Mouse (Mus musculus) hindbrain, embryonic 12.5 days (tissue): Measurements from ENCODE around the gene Ecm2. TPM values are rescaled to one million over a fixed set of nuclear protein-coding genes. Genes with fewer than 3 reads are reported as not detected.

Source experiments
- ATAC-seq: fragments of 200-750 bp; cut with Nextera tagmentation; 2 replicates; pipeline ENCODE4 v1.8.0; 2017; ENCODE audit warnings: moderate TSS enrichment; ENCODE audit not compliant: low FRiP score
- H3K27ac ChIP-seq: fragments of 300-500 bp; sonication (generic); 2 replicates; pipeline ENCODE4 v1.5.1; 2016; ENCODE audit warnings: mild to moderate bottlenecking
- H3K27me3 ChIP-seq: fragments of 300-500 bp; sonication (generic); 2 replicates; pipeline ENCODE4 v1.6.1; 2016; ENCODE audit warnings: mild to moderate bottlenecking
- H3K36me3 ChIP-seq: fragments of 300-500 bp; sonication (generic); 2 replicates; pipeline ENCODE4 v1.6.1; 2016; ENCODE audit warnings: mild to moderate bottlenecking
- H3K4me1 ChIP-seq: fragments of 300-500 bp; sonication (generic); 2 replicates; pipeline ENCODE4 v1.6.1; 2016
- H3K4me2 ChIP-seq: fragments of 300-500 bp; sonication (generic); replicated peaks from 2 replicates; pipeline ENCODE4 v1.6.1; 2016; ENCODE audit warnings: mild to moderate bottlenecking
- H3K4me3 ChIP-seq: fragments of 300-500 bp; sonication (generic); 2 replicates; pipeline ENCODE4 v1.5.1; 2016; ENCODE audit warnings: mild to moderate bottlenecking
- H3K9ac ChIP-seq: fragments of 300-500 bp; sonication (generic); 2 replicates; pipeline ENCODE4 v1.6.1; 2016; ENCODE audit warnings: mild to moderate bottlenecking, moderate library complexity
- H3K9me3 ChIP-seq: fragments of 300-500 bp; sonication (generic); replicated peaks from 2 replicates; pipeline ENCODE4 v1.6.1; 2016; ENCODE audit warnings: mild to moderate bottlenecking
- WGBS: fragments of 180-500 bp; shearing (Covaris S2); methylation state at CpG from one replicate; pipeline ENCODE4 v1.1.7; 2016; 5-methylcytosine and 5-hydroxymethylcytosine counted together
- polyA plus RNA-seq: library from polyadenylated mRNA; unstranded; fragments of >200 nt; fragmentation: Nextera tagmentation; extraction: Ambion mirVana; gene quantifications from 2 replicates; pipeline ENCODE4 v1.2.1, GENCODE M21; 2016

Ecm2 gene
- polyA plus RNA-seq, 1 experiment from 2014 or later: 1.4 TPM

- no peak overlapping the region for H3K9ac ChIP-seq
- no peak for ATAC-seq
- H3K27me3 ChIP-seq: no peaks in the 10 kb centered on the region
- no peaks in the 10 kb centered on the region for H3K36me3 ChIP-seq
- H3K4me1 ChIP-seq: peaks cover 3% of the 10 kb centered on the region; the same call in 1 of the 2 replicates
- no peak overlapping the region for H3K4me3 ChIP-seq
- H3K4me2 ChIP-seq: no peak overlapping the region
- 61% methylated on average over 4 of the region's 4 CpGs for WGBS
- H3K9me3 ChIP-seq: no peaks in the 10 kb centered on the region
- no peak overlapping the region for H3K27ac ChIP-seq
Measured at GRCm38 (mm10) chr13:49471981-49472675, 32.5 kb upstream of the Ecm2 start.

GRCm38 (mm10) chr13:49472676-49473005, 32.0 kb upstream of the Ecm2 start:
- Histone ChIP-seq H3K9ac (no peak overlapping the region), H3K4me3 (no peak overlapping the region), H3K27me3 (no peaks in the 10 kb centered on the region), H3K4me1 (peaks cover under 1% of the 10 kb centered on the region; the same call in 1 of the 2 replicates), H3K4me2 (no peak overlapping the region), H3K36me3 (no peaks in the 10 kb centered on the region), H3K27ac (no peak overlapping the region), H3K9me3 (no peaks in the 10 kb centered on the region)
- 96% methylated on average over 6 of the region's 6 CpGs for WGBS
- no peak for ATAC-seq

- Histone ChIP-seq H3K4me2 (no peak overlapping the region), H3K9me3 (no peaks in the 10 kb centered on the region), H3K4me1 (no peaks in the 10 kb centered on the region), H3K27ac (no peak overlapping the region), H3K36me3 (no peaks in the 10 kb centered on the region), H3K9ac (no peak overlapping the region), H3K4me3 (no peak overlapping the region), H3K27me3 (no peaks in the 10 kb centered on the region)
- no peak for ATAC-seq
- WGBS: 86% methylated on average over 3 of the region's 3 CpGs
Measured at GRCm38 (mm10) chr13:49477887-49478286, 26.7 kb upstream of the Ecm2 start.

GRCm38 (mm10) chr13:49478851-49479374, 25.7 kb upstream of the Ecm2 start:
- no peak for ATAC-seq

GRCm38 (mm10) chr13:49479399-49479798, 25.2 kb upstream of the Ecm2 start:
- ATAC-seq: no peak
- H3K9me3 ChIP-seq: no peaks in the 10 kb centered on the region
- no peaks in the 10 kb centered on the region for H3K27me3 ChIP-seq

More at GRCm38 (mm10) chr13:49478851-49479374, 25.7 kb upstream of the Ecm2 start:
- Histone ChIP-seq H3K9ac (no peak overlapping the region), H3K36me3 (no peaks in the 10 kb centered on the region), H3K4me3 (no peak overlapping the region), H3K9me3 (no peaks in the 10 kb centered on the region), H3K27me3 (no peaks in the 10 kb centered on the region), H3K4me1 (no peaks in the 10 kb centered on the region), H3K4me2 (no peak overlapping the region), H3K27ac (no peak overlapping the region)
- 91% methylated on average over 6 of the region's 6 CpGs for WGBS

GRCm38 (mm10) chr13:49480057-49480456, 24.6 kb upstream of the Ecm2 start:
- Histone ChIP-seq H3K4me2 (no peak overlapping the region), H3K9me3 (no peaks in the 10 kb centered on the region), H3K36me3 (no peaks in the 10 kb centered on the region), H3K4me3 (no peak overlapping the region), H3K4me1 (no peaks in the 10 kb centered on the region), H3K27ac (no peak overlapping the region), H3K27me3 (no peaks in the 10 kb centered on the region), H3K9ac (no peak overlapping the region)
- no peak for ATAC-seq
- WGBS: 70% methylated on average over 2 of the region's 2 CpGs

More at GRCm38 (mm10) chr13:49479399-49479798, 25.2 kb upstream of the Ecm2 start:
- Histone ChIP-seq H3K27ac (no peak overlapping the region), H3K9ac (no peak overlapping the region), H3K36me3 (no peaks in the 10 kb centered on the region), H3K4me3 (no peak overlapping the region), H3K4me1 (no peaks in the 10 kb centered on the region), H3K4me2 (no peak overlapping the region)
- WGBS: 90% methylated on average over 4 of the region's 4 CpGs

- H3K27ac ChIP-seq: no peak overlapping the region
Measured at GRCm38 (mm10) chr13:49480551-49480950, 24.1 kb upstream of the Ecm2 start.

GRCm38 (mm10) chr13:49485388-49485787, 19.2 kb upstream of the Ecm2 start:
- no peak overlapping the region for H3K4me2 ChIP-seq
- H3K27ac ChIP-seq: no peak overlapping the region
- 83% methylated on average over 5 of the region's 5 CpGs for WGBS
- H3K27me3 ChIP-seq: no peaks in the 10 kb centered on the region
- no peak for ATAC-seq
- no peaks in the 10 kb centered on the region for H3K9me3 ChIP-seq
- no peaks in the 10 kb centered on the region for H3K36me3 ChIP-seq
- no peak overlapping the region for H3K9ac ChIP-seq
- H3K4me3 ChIP-seq: no peak overlapping the region
- no peaks in the 10 kb centered on the region for H3K4me1 ChIP-seq

More at GRCm38 (mm10) chr13:49480551-49480950, 24.1 kb upstream of the Ecm2 start:
- H3K4me3 ChIP-seq: no peak overlapping the region
- no peaks in the 10 kb centered on the region for H3K9me3 ChIP-seq
- no peaks in the 10 kb centered on the region for H3K36me3 ChIP-seq
- no peaks in the 10 kb centered on the region for H3K4me1 ChIP-seq
- H3K27me3 ChIP-seq: no peaks in the 10 kb centered on the region
- no peak for ATAC-seq
- no peak overlapping the region for H3K4me2 ChIP-seq
- no peak overlapping the region for H3K9ac ChIP-seq
- WGBS: 67% methylated on average over 5 of the region's 5 CpGs

- Histone ChIP-seq H3K4me2 (no peak within 1 kb of the TSS), H3K27me3 (no peaks in the 10 kb centered on the region), H3K4me3 (no peak within 1 kb of the TSS), H3K9ac (no peak within 1 kb of the TSS), H3K9me3 (no peaks in the 10 kb centered on the region), H3K4me1 (no peaks in the 10 kb centered on the region), H3K36me3 (no peaks in the 10 kb centered on the region), H3K27ac (no peak within 1 kb of the TSS)
- no peak for ATAC-seq
- WGBS: 84% methylated on average over 6 of the region's 6 CpGs
Measured at GRCm38 (mm10) chr13:49492376-49493368, 11.9 kb upstream of the Ecm2 start, which contains the start of gene Tes3-ps. Gene Tes3-ps (plus strand): TSS chr13:49493318.

- no peak for ATAC-seq
- no peaks in the 10 kb centered on the region for H3K36me3 ChIP-seq
- no peaks in the 10 kb centered on the region for H3K9me3 ChIP-seq
- no peaks in the 10 kb centered on the region for H3K27me3 ChIP-seq
- no peak overlapping the region for H3K27ac ChIP-seq
- H3K4me3 ChIP-seq: no peak overlapping the region
- WGBS: 88% methylated on average over 4 of the region's 4 CpGs
- no peak overlapping the region for H3K4me2 ChIP-seq
- no peaks in the 10 kb centered on the region for H3K4me1 ChIP-seq
- no peak overlapping the region for H3K9ac ChIP-seq
Measured at GRCm38 (mm10) chr13:49505776-49506175, 1.2 kb downstream of the Ecm2 start.

GRCm38 (mm10) chr13:49507176-49507575, 2.6 kb downstream of the Ecm2 start:
- Histone ChIP-seq H3K4me1 (no peaks in the 10 kb centered on the region), H3K9ac (no peak overlapping the region), H3K4me2 (no peak overlapping the region), H3K9me3 (no peaks in the 10 kb centered on the region), H3K27me3 (no peaks in the 10 kb centered on the region), H3K27ac (no peak overlapping the region), H3K4me3 (no peak overlapping the region), H3K36me3 (no peaks in the 10 kb centered on the region)
- WGBS: 78% methylated on average over 3 of the region's 3 CpGs
- ATAC-seq: no peak

- Histone ChIP-seq H3K9ac (no peak overlapping the region), H3K27ac (no peak overlapping the region), H3K9me3 (no peaks in the 10 kb centered on the region), H3K36me3 (no peaks in the 10 kb centered on the region), H3K4me1 (no peaks in the 10 kb centered on the region), H3K4me3 (no peak overlapping the region), H3K27me3 (no peaks in the 10 kb centered on the region), H3K4me2 (no peak overlapping the region)
- ATAC-seq: no peak
- WGBS: 38% methylated on average over 2 of the region's 2 CpGs
Measured at GRCm38 (mm10) chr13:49518761-49519160, 14.2 kb downstream of the Ecm2 start.
